Mouse (Mus musculus) ES-Bruce4 (cell line): ENCODE results near the gene Prom2. TPM values are rescaled to one million over a fixed set of nuclear protein-coding genes. Genes with fewer than 3 reads are reported as not detected.

ENCODE experiments used
- H3K27ac ChIP-seq: 2 replicates; pipeline ENCODE4 v1.5.1; 2012; ENCODE audit warnings: low read length, inconsistent platforms; ENCODE audit not compliant: insufficient read depth
- H3K27me3 ChIP-seq: 2 replicates; pipeline ENCODE4 v1.6.1; 2012; ENCODE audit warnings: mild to moderate bottlenecking, low read length, inconsistent platforms; ENCODE audit not compliant: control insufficient read depth, poor library complexity, insufficient read depth, severe bottlenecking
- H3K36me3 ChIP-seq: 2 replicates; pipeline ENCODE4 v1.6.1; 2012; ENCODE audit warnings: inconsistent platforms, mild to moderate bottlenecking, low read length, moderate library complexity; ENCODE audit not compliant: control insufficient read depth, poor library complexity, insufficient read depth, severe bottlenecking
- H3K4me1 ChIP-seq: one replicate; pipeline ENCODE4 v1.8.1; 2011; ENCODE audit warnings: low read length; ENCODE audit not compliant: control insufficient read depth, insufficient read depth
- H3K4me3 ChIP-seq: 2 replicates; pipeline ENCODE4 v1.5.1; 2011; ENCODE audit warnings: low read depth, mild to moderate bottlenecking, low read length
- H3K9ac ChIP-seq: 2 replicates; pipeline ENCODE4 v1.6.1; 2012; ENCODE audit warnings: low read depth, mild to moderate bottlenecking, inconsistent platforms; ENCODE audit not compliant: poor library complexity, severe bottlenecking
- H3K9me3 ChIP-seq: replicated peaks from 2 replicates; pipeline ENCODE4 v1.6.1; 2012; ENCODE audit warnings: mild to moderate bottlenecking, low read length, inconsistent platforms; ENCODE audit not compliant: control insufficient read depth, poor library complexity, insufficient read depth, severe bottlenecking
- CTCF ChIP-seq: IDR thresholded peaks from one replicate; pipeline ENCODE4 v1.8.1; 2011; ENCODE audit warnings: low read depth, low read length
- EP300 ChIP-seq: IDR thresholded peaks from 2 replicates; pipeline ENCODE4 v1.6.1; 2011; ENCODE audit warnings: low read depth, low read length; ENCODE audit not compliant: insufficient read depth
- POLR2A ChIP-seq: IDR thresholded peaks from one replicate; pipeline ENCODE4 v1.8.1; 2011; ENCODE audit warnings: low read length; ENCODE audit not compliant: insufficient read depth
- polyA plus RNA-seq: library from polyadenylated mRNA; stranded (reverse); fragments of >200 nt; gene quantifications from 2 replicates; pipeline ENCODE4 v1.2.4, GENCODE M21; 2011; ENCODE audit warnings: low read depth; ENCODE audit not compliant: missing spikeins, insufficient read depth, insufficient read length

Gene Prom2
- polyA plus RNA-seq, 1 experiment: 1.3 TPM

- Histone ChIP-seq H3K4me3 (peak overlapping the region; percentile 18; the same call in 1 of the 2 replicates), H3K4me1 (no peaks in the 10 kb centered on the region), H3K9me3 (no peaks in the 10 kb centered on the region), H3K27ac (no peak overlapping the region), H3K36me3 (no peaks in the 10 kb centered on the region), H3K27me3 (no peaks in the 10 kb centered on the region), H3K9ac (no peak overlapping the region)
- TF ChIP-seq EP300: no peak
- no peak for TF ChIP-seq CTCF
- no peak for TF ChIP-seq POLR2A
Measured at GRCm38 (mm10) chr2:127521172-127522005, 19.9 kb downstream of the Prom2 start.

GRCm38 (mm10) chr2:127520123-127520522 lies 21.1 kb downstream of the Prom2 start:
- no peak overlapping the region for H3K4me3 ChIP-seq
- no peaks in the 10 kb centered on the region for H3K9me3 ChIP-seq
- no peaks in the 10 kb centered on the region for H3K27me3 ChIP-seq
- TF ChIP-seq CTCF (no peak), POLR2A (no peak), EP300 (no peak)
- H3K4me1 ChIP-seq: no peaks in the 10 kb centered on the region
- H3K36me3 ChIP-seq: no peaks in the 10 kb centered on the region
- H3K27ac ChIP-seq: no peak overlapping the region
- no peak overlapping the region for H3K9ac ChIP-seq

DNA sequence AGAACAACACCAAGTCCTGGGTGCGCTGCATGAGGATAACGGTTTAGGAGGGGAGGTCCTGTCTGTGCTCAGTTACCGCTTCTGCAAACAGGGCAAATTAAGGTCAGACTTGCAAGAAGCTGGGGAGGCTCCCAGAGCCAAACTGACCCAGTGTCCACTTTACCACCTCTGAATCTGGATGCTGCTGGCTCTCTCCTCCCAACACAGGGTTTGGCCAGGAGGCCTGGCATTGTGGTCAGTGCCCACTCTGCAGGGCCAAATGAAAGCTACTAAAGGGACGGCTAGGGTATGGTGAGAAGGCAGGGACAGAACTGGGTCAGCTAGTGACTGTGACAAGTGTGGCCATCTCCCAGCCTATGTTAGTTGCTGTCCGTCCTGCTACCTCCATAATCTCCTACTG lies 22.0 kb downstream of the Prom2 start:
- Histone ChIP-seq H3K4me3 (no peak overlapping the region), H3K27me3 (no peaks in the 10 kb centered on the region), H3K36me3 (no peaks in the 10 kb centered on the region), H3K27ac (no peak overlapping the region), H3K9ac (no peak overlapping the region), H3K9me3 (no peaks in the 10 kb centered on the region), H3K4me1 (no peaks in the 10 kb centered on the region)
- TF ChIP-seq CTCF (no peak), EP300 (no peak), POLR2A (no peak)

DNA sequence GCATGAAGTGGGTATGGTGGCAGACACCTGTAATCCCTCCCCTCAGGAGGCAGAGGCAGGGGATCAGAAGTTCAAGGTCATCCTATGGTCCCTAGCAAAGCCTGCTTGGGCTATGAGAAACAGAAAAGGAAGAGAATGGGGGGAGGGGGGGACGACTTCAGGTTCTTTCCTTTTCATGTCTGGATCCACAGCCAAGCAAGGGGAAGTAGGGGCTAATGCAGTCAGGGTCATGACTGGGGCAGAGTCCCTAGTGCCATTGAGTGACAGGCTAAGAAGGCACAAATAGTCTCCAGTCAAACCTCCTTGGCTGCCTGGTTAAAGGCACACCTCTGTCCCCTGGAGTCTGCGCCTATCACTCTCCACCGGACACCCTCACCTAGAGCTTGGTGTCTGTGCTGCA lies 22.4 kb downstream of the Prom2 start:
- Histone ChIP-seq H3K27me3 (no peaks in the 10 kb centered on the region), H3K9me3 (no peaks in the 10 kb centered on the region), H3K4me1 (no peaks in the 10 kb centered on the region), H3K36me3 (no peaks in the 10 kb centered on the region), H3K9ac (no peak overlapping the region), H3K27ac (no peak overlapping the region), H3K4me3 (no peak overlapping the region)
- TF ChIP-seq EP300 (no peak), CTCF (no peak), POLR2A (no peak)

DNA sequence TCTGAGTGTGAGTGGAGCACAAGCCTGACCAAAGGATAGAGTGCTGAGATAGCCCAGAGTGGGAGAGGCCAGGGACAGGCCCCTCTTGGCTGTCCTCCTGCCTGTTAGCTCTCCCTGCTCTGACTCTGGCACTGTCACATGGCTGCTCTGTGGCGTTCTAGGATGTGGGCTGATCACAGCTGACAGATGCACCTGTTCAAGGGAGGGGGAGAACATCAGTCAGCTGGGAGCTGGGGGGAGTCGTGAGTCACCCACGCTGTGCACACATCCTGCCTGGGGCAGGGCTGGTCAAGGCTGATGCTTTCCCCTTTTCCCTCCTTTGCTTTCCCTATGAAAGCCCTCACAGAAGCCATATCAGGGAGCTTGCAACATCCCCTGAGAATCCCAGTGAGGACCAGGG lies 23.0 kb downstream of the Prom2 start:
- TF ChIP-seq EP300 (no peak), POLR2A (no peak), CTCF (no peak)
- no peaks in the 10 kb centered on the region for H3K4me1 ChIP-seq
- no peaks in the 10 kb centered on the region for H3K9me3 ChIP-seq
- H3K27ac ChIP-seq: no peak overlapping the region
- no peaks in the 10 kb centered on the region for H3K27me3 ChIP-seq
- no peaks in the 10 kb centered on the region for H3K36me3 ChIP-seq
- H3K4me3 ChIP-seq: no peak overlapping the region
- H3K9ac ChIP-seq: no peak overlapping the region

- no peak overlapping the region for H3K4me3 ChIP-seq
- H3K4me1 ChIP-seq: no peaks in the 10 kb centered on the region
- H3K27ac ChIP-seq: no peak overlapping the region
- TF ChIP-seq EP300 (no peak), CTCF (no peak)
- no peaks in the 10 kb centered on the region for H3K27me3 ChIP-seq
- no peaks in the 10 kb centered on the region for H3K9me3 ChIP-seq
- H3K36me3 ChIP-seq: no peaks in the 10 kb centered on the region
- H3K9ac ChIP-seq: no peak overlapping the region
Measured at GRCm38 (mm10) chr2:127517081-127517480, 24.2 kb downstream of the Prom2 start.
